Mouse (Mus musculus) kidney, embryonic 15.5 days (tissue): ENCODE data around the gene Bloc1s4. TPM values are rescaled to one million over a fixed set of nuclear protein-coding genes. Genes with fewer than 3 reads are reported as not detected.

Experiments used
- ATAC-seq: fragments of 200-750 bp; cut with Nextera tagmentation; replicated peaks from 2 replicates; pipeline ENCODE4 v1.8.0; 2017; ENCODE audit warnings: moderate TSS enrichment; ENCODE audit not compliant: low FRiP score
- H3K27ac ChIP-seq: fragments of 300-500 bp; sonication (generic); 2 replicates; pipeline ENCODE4 v1.5.1; 2015; ENCODE audit warnings: mild to moderate bottlenecking, inconsistent platforms
- H3K27me3 ChIP-seq: fragments of 300-500 bp; sonication (generic); 2 replicates; pipeline ENCODE4 v1.6.1; 2015; ENCODE audit warnings: inconsistent platforms
- H3K36me3 ChIP-seq: fragments of 300-500 bp; sonication (generic); 2 replicates; pipeline ENCODE4 v1.6.1; 2015; ENCODE audit warnings: inconsistent platforms
- H3K4me1 ChIP-seq: fragments of 300-500 bp; sonication (generic); 2 replicates; pipeline ENCODE4 v1.6.1; 2015; ENCODE audit warnings: inconsistent platforms
- H3K4me2 ChIP-seq: fragments of 300-500 bp; sonication (generic); 2 replicates; pipeline ENCODE4 v1.6.1; 2015; ENCODE audit warnings: moderate library complexity, mild to moderate bottlenecking, inconsistent platforms
- H3K4me3 ChIP-seq: fragments of 300-500 bp; sonication (generic); replicated peaks from 2 replicates; pipeline ENCODE4 v1.5.1; 2015; ENCODE audit warnings: mild to moderate bottlenecking, inconsistent platforms
- H3K9ac ChIP-seq: fragments of 300-500 bp; sonication (generic); 2 replicates; pipeline ENCODE4 v1.6.1; 2015; ENCODE audit warnings: mild to moderate bottlenecking, inconsistent platforms
- H3K9me3 ChIP-seq: fragments of 300-500 bp; sonication (generic); replicated peaks from 2 replicates; pipeline ENCODE4 v1.6.1; 2016; ENCODE audit warnings: inconsistent platforms
- WGBS: fragments of 180-500 bp; shearing (Covaris S2); methylation state at CpG from one replicate; pipeline ENCODE4 v1.1.7; 2015; ENCODE audit warnings: mixed read lengths; 5-methylcytosine and 5-hydroxymethylcytosine counted together
- polyA plus RNA-seq: library from polyadenylated mRNA; unstranded; fragments of >200 nt; fragmentation: Nextera tagmentation; extraction: Ambion mirVana; gene quantifications from 2 replicates; pipeline ENCODE4 v1.2.1, GENCODE M21; 2015

The Bloc1s4 gene
- polyA plus RNA-seq, 1 experiment from 2014 or later = 25.6 TPM

GRCm38 (mm10) chr5:36726387-36726801 lies 22.1 kb downstream of the Bloc1s4 start:
- no peaks in the 10 kb centered on the region for H3K27me3 ChIP-seq
- peak overlapping the region; percentile 59 for H3K27ac ChIP-seq
- no peak; the same call in 1 of the 2 replicates for ATAC-seq
- H3K4me3 ChIP-seq = no peak overlapping the region
- H3K36me3 ChIP-seq = no peaks in the 10 kb centered on the region
- no peaks in the 10 kb centered on the region for H3K9me3 ChIP-seq
- no peak overlapping the region for H3K4me2 ChIP-seq
- peaks cover 21% of the 10 kb centered on the region for H3K4me1 ChIP-seq
- 37% methylated on average over 9 of the region's 9 CpGs for WGBS
- H3K9ac ChIP-seq = no peak overlapping the region

GRCm38 (mm10) chr5:36725861-36726260 lies 22.6 kb downstream of the Bloc1s4 start:
- peak overlapping the region; percentile 59 for H3K27ac ChIP-seq
- H3K4me2 ChIP-seq = 0 out of 2 replicates have a peak overlapping the region, but pooled peaks have one; percentile 7
- ATAC-seq = peak; percentile 76; the same call in 1 of the 2 replicates

GRCm38 (mm10) chr5:36724274-36724673 lies 24.2 kb downstream of the Bloc1s4 start:
- H3K9me3 ChIP-seq = no peaks in the 10 kb centered on the region
- no peaks in the 10 kb centered on the region for H3K27me3 ChIP-seq
- no peak overlapping the region for H3K9ac ChIP-seq
- 45% methylated on average over 7 of the region's 7 CpGs for WGBS
- no peak overlapping the region for H3K27ac ChIP-seq
- no peaks in the 10 kb centered on the region for H3K36me3 ChIP-seq
- ATAC-seq = peak; percentile 34; the same call in 1 of the 2 replicates
- peaks cover 21% of the 10 kb centered on the region for H3K4me1 ChIP-seq
- no peak overlapping the region for H3K4me3 ChIP-seq
- no peak overlapping the region for H3K4me2 ChIP-seq

More at GRCm38 (mm10) chr5:36725861-36726260, 22.6 kb downstream of the Bloc1s4 start:
- H3K36me3 ChIP-seq = no peaks in the 10 kb centered on the region
- H3K9me3 ChIP-seq = no peaks in the 10 kb centered on the region
- no peaks in the 10 kb centered on the region for H3K27me3 ChIP-seq
- WGBS = 40% methylated on average over 12 of the region's 12 CpGs
- H3K4me1 ChIP-seq = peaks cover 21% of the 10 kb centered on the region
- H3K9ac ChIP-seq = no peak overlapping the region
- no peak overlapping the region for H3K4me3 ChIP-seq

- WGBS = 75% methylated on average over 9 of the region's 9 CpGs
- H3K9me3 ChIP-seq = no peaks in the 10 kb centered on the region
Observed at GRCm38 (mm10) chr5:36723356-36723755, 25.1 kb downstream of the Bloc1s4 start.

GRCm38 (mm10) chr5:36722415-36722856 lies 26.0 kb downstream of the Bloc1s4 start:
- H3K36me3 ChIP-seq = no peaks in the 10 kb centered on the region
- no peak overlapping the region for H3K4me2 ChIP-seq
- ATAC-seq = no peak
- H3K27ac ChIP-seq = no peak overlapping the region
- H3K9me3 ChIP-seq = no peaks in the 10 kb centered on the region
- H3K4me3 ChIP-seq = no peak overlapping the region
- H3K27me3 ChIP-seq = no peaks in the 10 kb centered on the region
- H3K9ac ChIP-seq = no peak overlapping the region
- 70% methylated on average over 6 of the region's 6 CpGs for WGBS
- H3K4me1 ChIP-seq = peaks cover 12% of the 10 kb centered on the region

More at GRCm38 (mm10) chr5:36723356-36723755, 25.1 kb downstream of the Bloc1s4 start:
- Histone ChIP-seq H3K27ac (no peak overlapping the region), H3K4me1 (peaks cover 13% of the 10 kb centered on the region), H3K27me3 (no peaks in the 10 kb centered on the region), H3K4me3 (no peak overlapping the region), H3K36me3 (no peaks in the 10 kb centered on the region), H3K4me2 (no peak overlapping the region), H3K9ac (no peak overlapping the region)
- no peak for ATAC-seq

- no peak overlapping the region for H3K4me2 ChIP-seq
- H3K4me3 ChIP-seq = no peak overlapping the region
- H3K27me3 ChIP-seq = no peaks in the 10 kb centered on the region
- no peaks in the 10 kb centered on the region for H3K9me3 ChIP-seq
- WGBS = 76% methylated on average over 5 of the region's 5 CpGs
- H3K27ac ChIP-seq = no peak overlapping the region
- no peaks in the 10 kb centered on the region for H3K36me3 ChIP-seq
- ATAC-seq = no peak; the same call in 1 of the 2 replicates
- no peak overlapping the region for H3K9ac ChIP-seq
- H3K4me1 ChIP-seq = peaks cover 4% of the 10 kb centered on the region
Observed at GRCm38 (mm10) chr5:36720710-36721375, 27.6 kb downstream of the Bloc1s4 start.

GRCm38 (mm10) chr5:36720219-36720618 lies 28.2 kb downstream of the Bloc1s4 start:
- H3K27me3 ChIP-seq = no peaks in the 10 kb centered on the region
- H3K9me3 ChIP-seq = no peaks in the 10 kb centered on the region
- no peak overlapping the region for H3K9ac ChIP-seq
- H3K36me3 ChIP-seq = no peaks in the 10 kb centered on the region
- H3K4me3 ChIP-seq = no peak overlapping the region
- ATAC-seq = no peak
- H3K4me1 ChIP-seq = 0 out of 2 replicates have a peak, but pooled peaks cover 3% of the 10 kb centered on the region
- 88% methylated on average over 5 of the region's 5 CpGs for WGBS
- H3K4me2 ChIP-seq = no peak overlapping the region
- H3K27ac ChIP-seq = no peak overlapping the region

GRCm38 (mm10) chr5:36719601-36720000 lies 28.8 kb downstream of the Bloc1s4 start:
- Histone ChIP-seq H3K9ac (no peak overlapping the region), H3K27ac (no peak overlapping the region), H3K4me3 (no peak overlapping the region), H3K4me2 (no peak overlapping the region), H3K9me3 (no peaks in the 10 kb centered on the region), H3K4me1 (0 out of 2 replicates have a peak, but pooled peaks cover 3% of the 10 kb centered on the region), H3K36me3 (no peaks in the 10 kb centered on the region), H3K27me3 (no peaks in the 10 kb centered on the region)
- ATAC-seq = no peak
- 92% methylated on average over 3 of the region's 3 CpGs for whole genome bisulfite sequencing

GRCm38 (mm10) chr5:36719135-36719534 lies 29.3 kb downstream of the Bloc1s4 start:
- no peak overlapping the region for H3K9ac ChIP-seq
- no peaks in the 10 kb centered on the region for H3K27me3 ChIP-seq
- no peaks in the 10 kb centered on the region for H3K36me3 ChIP-seq
- WGBS = 85% methylated on average over 5 of the region's 5 CpGs
- H3K4me1 ChIP-seq = 0 out of 2 replicates have a peak, but pooled peaks cover under 1% of the 10 kb centered on the region
- H3K4me3 ChIP-seq = no peak overlapping the region
- H3K27ac ChIP-seq = no peak overlapping the region
- no peaks in the 10 kb centered on the region for H3K9me3 ChIP-seq
- no peak for ATAC-seq
- H3K4me2 ChIP-seq = no peak overlapping the region

- no peak overlapping the region for H3K4me3 ChIP-seq
- H3K27me3 ChIP-seq = no peaks in the 10 kb centered on the region
- H3K9ac ChIP-seq = no peak overlapping the region
- no peak overlapping the region for H3K4me2 ChIP-seq
- ATAC-seq = no peak
- peaks cover 10% of the 10 kb centered on the region for H3K4me1 ChIP-seq
- no peaks in the 10 kb centered on the region for H3K9me3 ChIP-seq
- no peaks in the 10 kb centered on the region for H3K36me3 ChIP-seq
- WGBS = 66% methylated on average over 3 of the region's 3 CpGs
- H3K27ac ChIP-seq = no peak overlapping the region
Observed at GRCm38 (mm10) chr5:36717889-36718288, 30.6 kb downstream of the Bloc1s4 start.

GRCm38 (mm10) chr5:36716816-36717215 lies 31.6 kb downstream of the Bloc1s4 start:
- no peaks in the 10 kb centered on the region for H3K36me3 ChIP-seq
- no peak overlapping the region for H3K4me2 ChIP-seq
- 48% methylated on average over 2 of the region's 2 CpGs for WGBS
- no peaks in the 10 kb centered on the region for H3K9me3 ChIP-seq
- H3K27ac ChIP-seq = no peak overlapping the region
- H3K27me3 ChIP-seq = no peaks in the 10 kb centered on the region
- peaks cover 19% of the 10 kb centered on the region for H3K4me1 ChIP-seq
- no peak overlapping the region for H3K9ac ChIP-seq
- no peak for ATAC-seq
- H3K4me3 ChIP-seq = no peak overlapping the region

GRCm38 (mm10) chr5:36714832-36715231 lies 33.6 kb downstream of the Bloc1s4 start:
- Histone ChIP-seq H3K27me3 (no peaks in the 10 kb centered on the region), H3K9ac (no peak overlapping the region), H3K27ac (no peak overlapping the region), H3K4me1 (peaks cover 20% of the 10 kb centered on the region), H3K36me3 (no peaks in the 10 kb centered on the region), H3K4me3 (no peak overlapping the region), H3K4me2 (no peak overlapping the region), H3K9me3 (no peaks in the 10 kb centered on the region)
- no peak for ATAC-seq
- 48% methylated on average over 3 of the region's 3 CpGs for WGBS
